Mouse (Mus musculus) small intestine, adult 2 months (tissue): ENCODE results near the gene Hbb-bh2.

ENCODE experiments used
- CTCF ChIP-seq: fragments of 200-500 bp; IDR thresholded peaks from 2 replicates; pipeline ENCODE4 v1.5.1; 2012; ENCODE audit warnings: low read depth, mild to moderate bottlenecking, control low read depth, inconsistent platforms, low read length, moderate library complexity, mixed read lengths; ENCODE audit not compliant: insufficient replicate concordance, insufficient read length; ENCODE audit errors: extremely low read depth
- POLR2A ChIP-seq: fragments of 200-500 bp; IDR thresholded peaks from 2 replicates; pipeline ENCODE4 v1.6.1; 2012; ENCODE audit warnings: low read depth, mild to moderate bottlenecking, control low read depth, inconsistent platforms, low read length, moderate library complexity

GRCm38 (mm10) chr7:103791721-103792120, 48.6 kb downstream of the Hbb-bh2 start, which contains the start of gene Olfr67:
- TF ChIP-seq CTCF (no peak), POLR2A (no peak)
